Mouse (Mus musculus) forebrain, embryonic 15.5 days (tissue): ENCODE results near the gene Kit. TPM values are rescaled to one million over a fixed set of nuclear protein-coding genes. Genes with fewer than 3 reads are reported as not detected.

Source experiments
- ATAC-seq: fragments of 200-750 bp; cut with Nextera tagmentation; replicated peaks from 2 replicates; pipeline ENCODE4 v1.8.0; 2017; ENCODE audit warnings: mild to moderate bottlenecking, moderate TSS enrichment, moderate library complexity
- H3K27ac ChIP-seq: fragments of 300-500 bp; sonication (generic); replicated peaks from 2 replicates; pipeline ENCODE4 v1.5.1; 2015; ENCODE audit warnings: mild to moderate bottlenecking, inconsistent platforms
- H3K27me3 ChIP-seq: fragments of 300-500 bp; sonication (generic); 2 replicates; pipeline ENCODE4 v1.6.1; 2015; ENCODE audit warnings: inconsistent platforms
- H3K36me3 ChIP-seq: fragments of 300-500 bp; sonication (generic); 2 replicates; pipeline ENCODE4 v1.6.1; 2015; ENCODE audit warnings: mild to moderate bottlenecking, inconsistent platforms
- H3K4me1 ChIP-seq: fragments of 300-500 bp; sonication (generic); 2 replicates; pipeline ENCODE4 v1.6.1; 2015; ENCODE audit warnings: inconsistent platforms
- H3K4me2 ChIP-seq: fragments of 300-500 bp; sonication (generic); replicated peaks from 2 replicates; pipeline ENCODE4 v1.6.1; 2015; ENCODE audit warnings: mild to moderate bottlenecking, inconsistent platforms
- H3K4me3 ChIP-seq: fragments of 300-500 bp; sonication (generic); 2 replicates; pipeline ENCODE4 v1.5.1; 2015; ENCODE audit warnings: mild to moderate bottlenecking, inconsistent platforms
- H3K9ac ChIP-seq: fragments of 300-500 bp; sonication (generic); replicated peaks from 2 replicates; pipeline ENCODE4 v1.6.1; 2015; ENCODE audit warnings: mild to moderate bottlenecking, inconsistent platforms
- H3K9me3 ChIP-seq: fragments of 300-500 bp; sonication (generic); 2 replicates; pipeline ENCODE4 v1.6.1; 2016; ENCODE audit warnings: inconsistent platforms
- WGBS: fragments of 180-500 bp; shearing (Covaris S2); methylation state at CpG from one replicate; pipeline ENCODE4 v1.1.7; 2015; ENCODE audit warnings: mixed read lengths; 5-methylcytosine and 5-hydroxymethylcytosine counted together
- polyA plus RNA-seq: library from polyadenylated mRNA; unstranded; fragments of >200 nt; fragmentation: Nextera tagmentation; extraction: Ambion mirVana; gene quantifications from 2 replicates; pipeline ENCODE4 v1.2.1, GENCODE M21; 2015

The Kit gene
- polyA plus RNA-seq, 1 experiment from 2014 or later = 31.8 TPM

DNA sequence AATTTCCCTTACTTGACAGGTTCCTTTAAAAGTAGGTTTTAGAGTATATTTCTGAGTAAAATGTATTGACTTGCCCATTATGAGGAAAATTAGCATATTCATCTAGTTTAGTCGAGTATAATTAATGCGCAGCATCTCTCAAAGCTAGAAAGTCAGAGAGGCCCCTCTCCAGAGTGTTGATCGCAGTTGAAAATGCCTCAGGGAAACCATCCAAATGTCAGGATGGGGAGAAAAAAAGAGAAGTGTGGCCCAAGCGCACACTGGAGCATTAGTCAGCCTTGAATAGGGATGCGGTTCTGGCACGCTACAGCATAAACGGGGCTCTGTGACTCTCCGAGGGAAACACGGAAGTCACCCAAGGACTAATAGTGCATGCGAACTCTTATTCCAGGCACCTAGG is 20.6 kb downstream of the Kit start:
- no peaks in the 10 kb centered on the region for H3K36me3 ChIP-seq
- H3K4me2 ChIP-seq = no peak overlapping the region
- H3K27ac ChIP-seq = peak overlapping the region; percentile 42
- H3K9ac ChIP-seq = no peak overlapping the region
- 0 out of 2 replicates have a peak, but pooled peaks have one; percentile 23 for ATAC-seq
- WGBS = 66% methylated on average over 10 of the region's 10 CpGs
- H3K9me3 ChIP-seq = no peaks in the 10 kb centered on the region
- peaks cover 45% of the 10 kb centered on the region for H3K4me1 ChIP-seq
- H3K4me3 ChIP-seq = no peak overlapping the region
- H3K27me3 ChIP-seq = no peaks in the 10 kb centered on the region; the same call in 1 of the 2 replicates

DNA sequence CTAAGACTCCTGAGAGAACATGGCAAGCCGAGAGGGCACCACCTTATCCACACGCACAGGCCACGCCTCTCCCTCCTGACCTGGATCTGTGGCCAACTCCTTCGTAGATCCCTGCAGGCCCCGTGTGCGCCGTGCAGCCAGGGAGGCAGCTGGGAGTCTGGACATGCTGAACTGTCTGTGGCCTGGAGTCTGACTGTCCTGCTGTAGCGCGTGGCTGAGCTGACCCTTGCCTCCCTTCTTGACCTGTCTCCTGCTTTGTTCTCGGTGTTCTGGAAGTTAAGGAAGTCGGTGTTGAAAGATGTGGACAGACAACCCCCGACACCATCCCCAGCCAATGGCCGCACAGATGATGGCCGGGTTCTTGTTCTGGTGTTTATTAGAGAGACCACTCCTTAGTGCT is 21.5 kb downstream of the Kit start:
- H3K36me3 ChIP-seq = no peaks in the 10 kb centered on the region
- H3K9ac ChIP-seq = no peak overlapping the region
- no peak overlapping the region for H3K4me2 ChIP-seq
- H3K4me3 ChIP-seq = no peak overlapping the region
- ATAC-seq = no peak
- 78% methylated on average over 14 of the region's 14 CpGs for WGBS
- H3K27ac ChIP-seq = no peak overlapping the region
- H3K4me1 ChIP-seq = peaks cover 36% of the 10 kb centered on the region
- H3K9me3 ChIP-seq = no peaks in the 10 kb centered on the region
- H3K27me3 ChIP-seq = no peaks in the 10 kb centered on the region

DNA sequence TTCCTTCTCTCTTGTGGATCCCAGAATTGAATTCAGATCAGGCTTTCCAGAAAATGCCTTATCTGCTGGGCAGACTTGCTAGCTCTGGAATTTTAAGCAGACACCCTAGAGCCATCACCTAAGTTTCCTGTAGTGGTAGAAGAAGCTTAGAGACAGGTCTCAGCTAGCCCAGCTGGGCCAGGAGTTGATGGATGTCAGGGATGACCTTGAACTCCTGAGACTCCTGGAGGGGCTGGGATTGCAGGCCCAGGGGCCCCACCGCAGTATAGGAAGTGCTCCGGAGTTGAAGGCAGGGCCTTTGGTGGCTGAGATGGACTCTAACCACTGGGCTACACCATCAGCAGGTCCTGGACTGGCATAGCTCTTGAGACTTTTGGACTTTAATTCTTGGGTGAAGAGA is 22.6 kb downstream of the Kit start:
- H3K4me1 ChIP-seq = peaks cover 25% of the 10 kb centered on the region
- H3K4me2 ChIP-seq = no peak overlapping the region
- no peaks in the 10 kb centered on the region for H3K9me3 ChIP-seq
- no peak for ATAC-seq
- no peak overlapping the region for H3K9ac ChIP-seq
- H3K27me3 ChIP-seq = no peaks in the 10 kb centered on the region
- no peak overlapping the region for H3K27ac ChIP-seq
- H3K36me3 ChIP-seq = no peaks in the 10 kb centered on the region
- no peak overlapping the region for H3K4me3 ChIP-seq
- WGBS = 87% methylated on average over 2 of the region's 2 CpGs

DNA sequence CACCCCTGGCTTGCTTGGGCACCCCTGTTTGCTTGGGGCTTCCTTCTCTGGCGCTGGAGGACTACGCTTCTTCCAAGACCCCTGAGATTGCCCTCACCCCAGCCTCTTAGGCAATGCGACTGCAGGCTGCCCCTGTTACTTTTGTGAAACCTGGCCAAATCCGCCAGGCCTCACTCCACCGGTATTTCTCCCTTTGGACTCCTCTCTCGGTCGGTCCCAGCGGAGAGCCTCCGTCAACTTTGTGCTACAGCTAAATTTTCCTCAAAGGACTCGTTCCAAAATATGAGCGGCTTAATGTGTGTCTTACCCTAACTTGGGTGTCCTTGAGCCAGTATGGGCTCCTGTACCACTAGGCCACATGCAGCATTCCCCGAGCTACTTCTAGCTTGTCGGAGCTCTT is 23.8 kb downstream of the Kit start:
- WGBS = 93% methylated on average over 13 of the region's 13 CpGs
- H3K27me3 ChIP-seq = no peaks in the 10 kb centered on the region
- H3K4me3 ChIP-seq = no peak overlapping the region
- no peak for ATAC-seq
- no peak overlapping the region for H3K9ac ChIP-seq
- no peaks in the 10 kb centered on the region for H3K36me3 ChIP-seq
- H3K4me1 ChIP-seq = peaks cover 25% of the 10 kb centered on the region
- H3K27ac ChIP-seq = no peak overlapping the region
- no peak overlapping the region for H3K4me2 ChIP-seq
- H3K9me3 ChIP-seq = no peaks in the 10 kb centered on the region

DNA sequence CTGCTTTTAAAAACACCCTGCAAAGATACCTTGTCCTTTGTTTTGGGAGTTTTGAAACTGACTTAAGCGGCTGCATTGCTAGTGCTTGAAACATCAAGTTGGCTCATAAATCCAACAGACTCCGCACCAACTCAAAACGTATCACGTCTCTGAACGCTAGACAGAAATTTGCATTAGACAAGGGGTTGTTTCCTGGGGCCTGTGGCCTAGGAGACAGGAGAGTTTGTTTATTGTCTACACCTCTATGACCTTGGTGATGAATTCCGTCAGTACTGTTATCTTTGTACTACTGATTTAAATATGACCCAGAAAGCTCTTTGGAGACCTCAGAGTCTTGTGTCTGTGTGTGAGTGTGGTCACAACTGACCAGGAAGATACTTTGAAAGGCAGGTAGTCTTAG is 25.3 kb downstream of the Kit start:
- Histone ChIP-seq H3K27me3 (no peaks in the 10 kb centered on the region), H3K9ac (no peak overlapping the region), H3K4me3 (no peak overlapping the region), H3K4me2 (no peak overlapping the region), H3K4me1 (peaks cover 16% of the 10 kb centered on the region), H3K9me3 (no peaks in the 10 kb centered on the region), H3K36me3 (no peaks in the 10 kb centered on the region), H3K27ac (no peak overlapping the region)
- ATAC-seq = no peak
- WGBS = 83% methylated on average over 6 of the region's 6 CpGs

DNA sequence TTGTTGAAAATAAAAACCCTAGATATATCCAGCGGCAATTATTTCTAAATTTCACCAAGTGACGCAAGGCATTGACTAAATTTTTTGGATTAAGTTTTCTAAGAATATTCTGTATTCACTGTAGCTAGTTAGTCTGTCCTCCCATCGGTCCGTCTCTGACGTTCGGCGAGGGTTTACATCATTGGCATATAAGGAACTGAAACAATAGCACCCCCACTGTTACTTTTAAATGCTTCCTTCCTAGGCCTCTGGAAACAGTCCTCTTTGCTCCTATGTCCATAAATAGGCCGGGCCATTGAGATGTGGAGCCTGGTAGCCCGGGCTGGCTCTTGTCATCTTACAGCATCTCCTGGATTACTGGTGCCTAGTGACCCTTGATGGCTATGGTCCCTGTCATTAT is 29.5 kb downstream of the Kit start:
- Histone ChIP-seq H3K36me3 (no peaks in the 10 kb centered on the region), H3K9me3 (no peaks in the 10 kb centered on the region), H3K9ac (no peak overlapping the region), H3K27ac (no peak overlapping the region), H3K27me3 (no peaks in the 10 kb centered on the region), H3K4me1 (peaks cover 15% of the 10 kb centered on the region), H3K4me3 (no peak overlapping the region), H3K4me2 (no peak overlapping the region)
- WGBS = 52% methylated on average over 9 of the region's 9 CpGs
- no peak for ATAC-seq

DNA sequence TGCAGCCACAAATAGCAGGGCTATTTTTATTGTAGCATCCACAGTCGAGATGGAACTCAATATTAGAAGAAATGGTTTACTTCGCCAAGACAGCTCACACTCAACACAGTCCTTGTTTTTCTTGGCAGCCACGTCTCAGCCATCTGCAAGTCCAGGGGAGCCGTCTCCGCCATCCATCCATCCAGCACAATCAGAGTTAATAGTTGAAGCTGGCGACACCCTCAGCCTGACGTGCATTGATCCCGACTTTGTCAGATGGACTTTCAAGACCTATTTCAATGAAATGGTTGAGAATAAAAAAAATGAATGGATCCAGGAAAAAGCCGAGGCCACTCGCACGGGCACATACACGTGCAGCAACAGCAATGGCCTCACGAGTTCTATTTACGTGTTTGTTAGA is 32.2 kb downstream of the Kit start:
- ATAC-seq = no peak
- Histone ChIP-seq H3K27ac (no peak overlapping the region), H3K9ac (no peak overlapping the region), H3K27me3 (no peaks in the 10 kb centered on the region), H3K4me3 (no peak overlapping the region), H3K36me3 (no peaks in the 10 kb centered on the region), H3K4me2 (no peak overlapping the region), H3K9me3 (no peaks in the 10 kb centered on the region), H3K4me1 (peaks cover 16% of the 10 kb centered on the region)
- WGBS = 55% methylated on average over 14 of the region's 14 CpGs

DNA sequence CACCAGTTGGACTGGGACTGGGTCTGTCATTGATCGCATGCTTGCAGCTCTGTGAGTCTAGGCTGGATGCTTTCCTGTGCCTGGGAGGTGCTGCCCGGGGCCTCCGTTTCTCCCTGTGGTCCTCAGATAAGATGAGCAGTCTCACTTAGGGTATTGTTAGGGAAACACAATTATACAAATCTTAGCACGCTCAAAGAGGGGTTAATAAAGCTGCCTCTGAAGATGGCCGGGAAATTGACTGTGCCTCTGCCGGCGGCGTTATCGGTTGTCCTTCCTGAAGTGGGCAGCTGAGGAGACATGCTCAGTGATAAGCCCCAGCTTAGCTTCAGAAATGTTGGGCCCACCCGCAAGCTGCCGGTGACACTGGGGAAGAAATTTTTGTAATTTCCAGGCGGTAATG is 33.3 kb downstream of the Kit start:
- H3K4me2 ChIP-seq = no peak overlapping the region
- H3K9me3 ChIP-seq = no peaks in the 10 kb centered on the region
- H3K36me3 ChIP-seq = no peaks in the 10 kb centered on the region
- no peak overlapping the region for H3K27ac ChIP-seq
- no peak overlapping the region for H3K4me3 ChIP-seq
- H3K9ac ChIP-seq = no peak overlapping the region
- no peaks in the 10 kb centered on the region for H3K27me3 ChIP-seq
- peaks cover 27% of the 10 kb centered on the region for H3K4me1 ChIP-seq
- ATAC-seq = no peak
- 81% methylated on average over 12 of the region's 12 CpGs for WGBS

DNA sequence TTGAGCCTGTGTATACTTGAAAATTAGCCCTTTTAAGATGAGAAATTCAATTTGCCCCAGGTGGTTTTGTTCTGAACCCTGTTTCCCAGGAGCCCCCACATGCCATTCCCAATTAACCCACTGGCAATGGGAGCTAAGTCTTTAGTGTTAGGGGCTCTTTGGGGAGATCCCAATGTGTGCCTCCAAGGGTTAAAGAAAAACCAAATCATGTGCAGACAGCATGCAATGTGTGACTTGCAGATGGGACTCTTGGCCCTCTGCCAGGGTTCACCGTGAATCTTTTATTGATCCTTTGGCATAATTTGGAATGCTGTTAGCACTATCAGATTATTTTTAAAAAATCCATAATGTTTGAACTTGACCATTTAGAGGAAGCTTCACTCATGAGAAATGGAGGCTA is 37.7 kb downstream of the Kit start:
- H3K9ac ChIP-seq = no peak overlapping the region
- H3K27ac ChIP-seq = peak overlapping the region; percentile 50
- H3K27me3 ChIP-seq = no peaks in the 10 kb centered on the region
- no peak overlapping the region for H3K4me2 ChIP-seq
- peaks cover 14% of the 10 kb centered on the region for H3K4me1 ChIP-seq
- H3K9me3 ChIP-seq = no peaks in the 10 kb centered on the region
- no peaks in the 10 kb centered on the region for H3K36me3 ChIP-seq
- ATAC-seq = peak; percentile 59; the same call in 1 of the 2 replicates
- whole genome bisulfite sequencing = 18% methylated on average over 1 of the region's 1 CpGs
- no peak overlapping the region for H3K4me3 ChIP-seq

DNA sequence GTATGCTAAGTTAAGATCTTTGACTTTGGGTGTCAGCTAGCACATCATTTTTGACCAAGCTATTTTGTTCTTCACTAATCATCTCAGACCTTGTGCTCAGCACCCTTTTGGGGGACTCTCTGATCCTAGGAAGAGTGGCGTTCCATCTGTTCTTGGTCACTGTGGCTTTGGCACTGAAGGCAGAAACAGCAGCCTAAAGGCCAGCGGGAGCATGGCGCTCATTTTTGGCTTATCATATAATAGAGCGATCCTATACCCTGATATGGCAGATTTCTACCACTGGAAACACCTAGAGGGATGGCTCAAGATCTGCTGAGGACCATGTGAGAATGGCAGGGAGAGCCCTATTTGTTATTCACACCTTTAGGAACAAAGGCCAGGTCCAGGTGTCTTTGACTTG is 38.2 kb downstream of the Kit start:
- H3K27ac ChIP-seq = peak overlapping the region; percentile 50
- H3K4me1 ChIP-seq = peaks cover 12% of the 10 kb centered on the region; the same call in 1 of the 2 replicates
- H3K9me3 ChIP-seq = no peaks in the 10 kb centered on the region
- H3K4me3 ChIP-seq = no peak overlapping the region
- H3K27me3 ChIP-seq = no peaks in the 10 kb centered on the region
- no peaks in the 10 kb centered on the region for H3K36me3 ChIP-seq
- H3K4me2 ChIP-seq = no peak overlapping the region
- WGBS = 83% methylated on average over 4 of the region's 4 CpGs
- ATAC-seq = peak; percentile 23; the same call in 1 of the 2 replicates
- H3K9ac ChIP-seq = no peak overlapping the region

DNA sequence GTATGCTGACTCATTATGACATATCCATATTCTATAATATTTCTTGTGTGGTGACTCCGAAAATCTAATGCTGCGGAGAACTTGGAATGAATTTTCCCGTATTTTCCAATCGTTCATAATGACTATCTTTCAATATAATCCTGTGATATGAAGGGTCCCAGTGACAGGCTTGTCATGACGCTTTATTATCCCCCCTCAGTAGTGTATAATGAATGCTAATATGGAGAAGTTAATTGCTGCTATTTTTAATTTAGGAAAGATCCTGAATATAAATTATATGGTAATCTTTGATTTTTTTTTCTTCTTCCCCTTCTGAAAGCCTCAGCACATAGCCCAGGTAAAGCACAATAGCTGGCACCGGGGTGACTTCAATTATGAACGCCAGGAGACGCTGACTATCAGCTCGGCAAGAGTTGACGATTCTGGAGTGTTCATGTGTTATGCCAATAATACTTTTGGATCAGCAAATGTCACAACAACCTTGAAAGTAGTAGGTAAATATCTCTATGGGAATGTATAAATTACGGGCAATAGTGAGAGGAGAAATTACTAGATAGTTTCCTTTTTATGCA is 40.4 kb downstream of the Kit start:
- Histone ChIP-seq H3K4me2 (no peak overlapping the region), H3K27me3 (no peaks in the 10 kb centered on the region), H3K4me3 (no peak overlapping the region), H3K27ac (no peak overlapping the region), H3K36me3 (no peaks in the 10 kb centered on the region), H3K9me3 (no peaks in the 10 kb centered on the region), H3K9ac (no peak overlapping the region), H3K4me1 (peaks cover 12% of the 10 kb centered on the region; the same call in 1 of the 2 replicates)
- whole genome bisulfite sequencing = 65% methylated on average over 11 of the region's 11 CpGs
- ATAC-seq = no peak; the same call in 1 of the 2 replicates

- Histone ChIP-seq H3K4me1 (peaks cover 12% of the 10 kb centered on the region; the same call in 1 of the 2 replicates), H3K9me3 (no peaks in the 10 kb centered on the region), H3K27me3 (no peaks in the 10 kb centered on the region), H3K4me2 (no peak overlapping the region), H3K36me3 (no peaks in the 10 kb centered on the region), H3K27ac (no peak overlapping the region), H3K9ac (no peak overlapping the region), H3K4me3 (no peak overlapping the region)
- ATAC-seq = no peak
- WGBS = 88% methylated on average over 8 of the region's 8 CpGs
Measured at GRCm38 (mm10) chr5:75615624-75616023, 40.9 kb downstream of the Kit start.

DNA sequence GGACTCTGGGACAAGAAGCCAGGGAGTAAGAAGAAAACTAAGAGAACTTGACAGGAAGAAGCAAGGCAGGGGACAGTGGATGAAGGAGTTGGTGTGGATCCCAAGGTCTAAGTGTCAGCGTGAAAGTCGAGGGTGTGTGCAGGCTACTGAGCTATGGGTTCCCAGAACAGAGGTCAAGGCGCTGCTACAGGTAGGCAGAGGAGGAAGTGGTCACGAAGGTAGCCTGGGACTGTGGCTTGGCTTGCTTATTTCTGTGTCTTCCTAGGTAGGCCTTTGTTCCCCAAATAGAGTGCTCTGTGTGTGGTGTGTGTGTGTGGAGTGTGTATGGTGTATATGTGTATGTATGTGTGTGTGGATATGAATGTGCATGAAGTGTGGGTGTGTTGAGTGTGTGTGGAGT is 47.7 kb downstream of the Kit start:
- Histone ChIP-seq H3K27me3 (no peaks in the 10 kb centered on the region), H3K9ac (no peak overlapping the region), H3K9me3 (no peaks in the 10 kb centered on the region), H3K4me2 (no peak overlapping the region), H3K4me1 (0 out of 2 replicates have a peak, but pooled peaks cover 6% of the 10 kb centered on the region), H3K4me3 (no peak overlapping the region), H3K36me3 (0 out of 2 replicates have a peak, but pooled peaks cover 2% of the 10 kb centered on the region), H3K27ac (no peak overlapping the region)
- 93% methylated on average over 4 of the region's 4 CpGs for WGBS
- ATAC-seq = no peak
